Mouse (Mus musculus): ENCODE measurements at regions not wholly inside any gene's neighbourhood (a gene's known extent, or its start where the extent isn't known, plus 50 kb on each side); places are given as distances from the start of the nearest gene placed in this dataset.
A peak's percentile ranks its signal among the peaks of the same experiment; 100 is the strongest.

GRCm38 (mm10) chr15:60762071-60762470, 91.5 kb downstream of the Fam84b start:
- DNase-seq: no peak

- DNase-seq: peak; percentile 53
Observed at GRCm38 (mm10) chr15:60760015-60760437, 93.6 kb downstream of the Fam84b start.

GRCm38 (mm10) chr15:60754246-60754645, 99.3 kb downstream of the Fam84b start:
- no peak for DNase-seq

GRCm38 (mm10) chr15:60739598-60739997, 114.0 kb downstream of the Fam84b start:
- no peak for DNase-seq

- DNase-seq: no peak
Observed at GRCm38 (mm10) chr15:60738258-60738657, 115.3 kb downstream of the Fam84b start.

- no peak for DNase-seq
Observed at GRCm38 (mm10) chr15:60732416-60732815, 121.2 kb downstream of the Fam84b start.

GRCm38 (mm10) chr15:60728754-60729153, 124.8 kb downstream of the Fam84b start:
- DNase-seq: no peak

GRCm38 (mm10) chr15:60728337-60728736, 125.2 kb downstream of the Fam84b start:
- DNase-seq: no peak

GRCm38 (mm10) chr15:60719332-60719731, 134.2 kb downstream of the Fam84b start:
- no peak for DNase-seq

GRCm38 (mm10) chr15:60708678-60709077, 144.9 kb downstream of the Fam84b start:
- no peak for DNase-seq

GRCm38 (mm10) chr15:60706009-60706408, 147.6 kb downstream of the Fam84b start:
- DNase-seq: no peak

GRCm38 (mm10) chr15:60701273-60701672, 152.3 kb downstream of the Fam84b start:
- no peak for DNase-seq

GRCm38 (mm10) chr15:60694746-60695145, 158.8 kb downstream of the Fam84b start:
- no peak for DNase-seq

- peak; percentile 41 for DNase-seq
Observed at GRCm38 (mm10) chr15:60693751-60694500, 159.7 kb downstream of the Fam84b start.

GRCm38 (mm10) chr15:60692718-60693597, 160.6 kb downstream of the Fam84b start:
- no peak for DNase-seq

GRCm38 (mm10) chr15:60692149-60692548, 161.4 kb downstream of the Fam84b start:
- DNase-seq: no peak

- DNase-seq: no peak
Observed at GRCm38 (mm10) chr15:60677397-60677796, 176.2 kb downstream of the Fam84b start.

- DNase-seq: no peak
Observed at GRCm38 (mm10) chr15:60657572-60657971, 196.0 kb downstream of the Fam84b start.

- DNase-seq: no peak
Observed at GRCm38 (mm10) chr15:60655113-60655512, 198.5 kb downstream of the Fam84b start.

- no peak for DNase-seq
Observed at GRCm38 (mm10) chr15:60649252-60649651, 204.3 kb downstream of the Fam84b start.

- DNase-seq: no peak
Observed at GRCm38 (mm10) chr15:60641770-60642169, 211.8 kb downstream of the Fam84b start.

GRCm38 (mm10) chr15:60633457-60633850, 220.1 kb downstream of the Fam84b start:
- no peak for DNase-seq

- DNase-seq: no peak
Observed at GRCm38 (mm10) chr15:60632789-60633456, 220.7 kb downstream of the Fam84b start.
